Mouse (Mus musculus): ENCODE measurements at regions not wholly inside any gene's neighbourhood (a gene's known extent, or its start where the extent isn't known, plus 50 kb on each side); places are given as distances from the start of the nearest gene placed in this dataset.
A peak's percentile ranks its signal among the peaks of the same experiment; 100 is the strongest.

- no peak for DNase-seq (ENCODE audit: extremely low read depth, low read depth, low spot score)
These were observed 157.0 kb upstream of the Runx1 start for GRCm38 (mm10) chr16:92982934-92983333.

- DNase-seq (ENCODE audit: extremely low read depth, low read depth, low spot score): no peak
These were observed 153.8 kb upstream of the Runx1 start for GRCm38 (mm10) chr16:92979620-92980330.

GRCm38 (mm10) chr16:92976097-92976496 is 150.1 kb upstream of the Runx1 start:
- no peak for DNase-seq (ENCODE audit: extremely low read depth, low read depth, low spot score)

- no peak for DNase-seq (ENCODE audit: extremely low read depth, low read depth, low spot score)
These were observed 149.1 kb upstream of the Runx1 start for GRCm38 (mm10) chr16:92975090-92975489.

- no peak for DNase-seq (ENCODE audit: extremely low read depth, low read depth, low spot score)
These were observed 146.7 kb upstream of the Runx1 start for GRCm38 (mm10) chr16:92972681-92973080.

GRCm38 (mm10) chr16:92971956-92972355 is 146.0 kb upstream of the Runx1 start:
- no peak for DNase-seq (ENCODE audit: extremely low read depth, low read depth, low spot score)

- no peak for DNase-seq (ENCODE audit: extremely low read depth, low read depth, low spot score)
These were observed 144.6 kb upstream of the Runx1 start for GRCm38 (mm10) chr16:92970587-92970986.

GRCm38 (mm10) chr16:92969036-92969435 is 143.1 kb upstream of the Runx1 start:
- no peak for DNase-seq (ENCODE audit: extremely low read depth, low read depth, low spot score)

GRCm38 (mm10) chr16:92966069-92966866 is 140.3 kb upstream of the Runx1 start:
- DNase-seq (ENCODE audit: extremely low read depth, low read depth, low spot score): no peak

- DNase-seq (ENCODE audit: extremely low read depth, low read depth, low spot score): no peak
These were observed 139.7 kb upstream of the Runx1 start for GRCm38 (mm10) chr16:92965651-92966050.

GRCm38 (mm10) chr16:92963582-92963981 is 137.6 kb upstream of the Runx1 start:
- DNase-seq (ENCODE audit: extremely low read depth, low read depth, low spot score): no peak

- no peak for DNase-seq (ENCODE audit: extremely low read depth, low read depth, low spot score)
These were observed 135.4 kb upstream of the Runx1 start for GRCm38 (mm10) chr16:92961361-92961760.

- no peak for DNase-seq (ENCODE audit: extremely low read depth, low read depth, low spot score)
These were observed 134.8 kb upstream of the Runx1 start for GRCm38 (mm10) chr16:92960740-92961139.

- DNase-seq (ENCODE audit: extremely low read depth, low read depth, low spot score): no peak
These were observed 133.0 kb upstream of the Runx1 start for GRCm38 (mm10) chr16:92958967-92959366.

GRCm38 (mm10) chr16:92958146-92958545 is 132.2 kb upstream of the Runx1 start:
- no peak for DNase-seq (ENCODE audit: extremely low read depth, low read depth, low spot score)

- no peak for DNase-seq (ENCODE audit: extremely low read depth, low read depth, low spot score)
These were observed 129.6 kb upstream of the Runx1 start for GRCm38 (mm10) chr16:92955508-92955907.

- DNase-seq (ENCODE audit: extremely low read depth, low read depth, low spot score): no peak
These were observed 129.1 kb upstream of the Runx1 start for GRCm38 (mm10) chr16:92955087-92955486.

- peak; percentile 93 for DNase-seq (ENCODE audit: extremely low read depth, low read depth, low spot score)
These were observed 128.1 kb upstream of the Runx1 start for GRCm38 (mm10) chr16:92953936-92954654.

- DNase-seq (ENCODE audit: extremely low read depth, low read depth, low spot score): no peak
These were observed 126.6 kb upstream of the Runx1 start for GRCm38 (mm10) chr16:92952336-92953097.

- DNase-seq (ENCODE audit: extremely low read depth, low read depth, low spot score): no peak
These were observed 125.6 kb upstream of the Runx1 start for GRCm38 (mm10) chr16:92951516-92951915.

GRCm38 (mm10) chr16:92948494-92948893 is 122.5 kb upstream of the Runx1 start:
- DNase-seq (ENCODE audit: extremely low read depth, low read depth, low spot score): no peak
